Mouse (Mus musculus) embryonic facial prominence, embryonic 13.5 days (tissue): Measurements from ENCODE around the gene Mocs2. TPM values are rescaled to one million over a fixed set of nuclear protein-coding genes. Genes with fewer than 3 reads are reported as not detected.

Experiments
- ATAC-seq: fragments of 200-750 bp; cut with Nextera tagmentation; 2 replicates; pipeline ENCODE4 v1.8.0; 2017; ENCODE audit warnings: low read depth; ENCODE audit not compliant: insufficient number of reproducible peaks, insufficient read depth, low FRiP score, low TSS enrichment
- H3K27ac ChIP-seq: fragments of 300-500 bp; sonication (generic); 2 replicates; pipeline ENCODE4 v1.5.1; 2015; ENCODE audit warnings: moderate library complexity, mild to moderate bottlenecking, inconsistent platforms
- H3K27me3 ChIP-seq: fragments of 300-500 bp; sonication (generic); 2 replicates; pipeline ENCODE4 v1.6.1; 2015; ENCODE audit warnings: mild to moderate bottlenecking, inconsistent platforms
- H3K36me3 ChIP-seq: fragments of 300-500 bp; sonication (generic); 2 replicates; pipeline ENCODE4 v1.6.1; 2015; ENCODE audit warnings: mild to moderate bottlenecking, inconsistent platforms
- H3K4me1 ChIP-seq: fragments of 300-500 bp; sonication (generic); 2 replicates; pipeline ENCODE4 v1.6.1; 2015; ENCODE audit warnings: inconsistent platforms
- H3K4me2 ChIP-seq: fragments of 300-500 bp; sonication (generic); 2 replicates; pipeline ENCODE4 v1.6.1; 2015; ENCODE audit warnings: moderate library complexity, mild to moderate bottlenecking, inconsistent platforms
- H3K4me3 ChIP-seq: fragments of 300-500 bp; sonication (generic); 2 replicates; pipeline ENCODE4 v1.5.1; 2015; ENCODE audit warnings: mild to moderate bottlenecking, inconsistent platforms
- H3K9ac ChIP-seq: fragments of 300-500 bp; sonication (generic); 2 replicates; pipeline ENCODE4 v1.6.1; 2015; ENCODE audit warnings: mild to moderate bottlenecking, inconsistent platforms
- H3K9me3 ChIP-seq: fragments of 300-500 bp; sonication (generic); 2 replicates; pipeline ENCODE4 v1.6.1; 2016; ENCODE audit warnings: inconsistent platforms
- WGBS: fragments of 180-500 bp; shearing (Covaris S2); methylation state at CpG from one replicate; pipeline ENCODE4 v1.1.7; 2015; ENCODE audit warnings: mixed read lengths; 5-methylcytosine and 5-hydroxymethylcytosine counted together
- polyA plus RNA-seq: library from polyadenylated mRNA; unstranded; fragments of >200 nt; fragmentation: Nextera tagmentation; extraction: Ambion mirVana; gene quantifications from 2 replicates; pipeline ENCODE4 v1.2.1, GENCODE M21; 2015

Mocs2 gene
- polyA plus RNA-seq, result 100 TPM in 2 replicates

- peak within 1 kb of the TSS; percentile 70 for H3K4me2 ChIP-seq
- ATAC-seq, result peak; percentile 99
- peak within 1 kb of the TSS; percentile 76 for H3K4me3 ChIP-seq
- H3K27me3 ChIP-seq, result no peaks in the 10 kb centered on the region
- under 1% methylated on average over 39 of the region's 39 CpGs for WGBS
- H3K36me3 ChIP-seq, result peaks cover 18% of the 10 kb centered on the region
- H3K9me3 ChIP-seq, result no peaks in the 10 kb centered on the region
- H3K27ac ChIP-seq, result 0 out of 2 replicates have a peak within 1 kb of the TSS, but pooled peaks have one; percentile 16
- peaks cover 8% of the 10 kb centered on the region for H3K4me1 ChIP-seq
- H3K9ac ChIP-seq, result peak within 1 kb of the TSS; percentile 76
Observed at GRCm38 (mm10) chr13:114817751-114818360, at the start of gene Mocs2. Gene Mocs2, plus strand, starts transcription at chr13:114818236.

- Histone ChIP-seq H3K27ac (no peak overlapping the region), H3K4me3 (no peak overlapping the region), H3K36me3 (no peaks in the 10 kb centered on the region), H3K27me3 (peaks cover 7% of the 10 kb centered on the region; the same call in 1 of the 2 replicates), H3K9ac (no peak overlapping the region), H3K9me3 (no peaks in the 10 kb centered on the region), H3K4me2 (no peak overlapping the region), H3K4me1 (no peaks in the 10 kb centered on the region)
- WGBS, result 88% methylated on average over 1 of the region's 1 CpGs
- no peak for ATAC-seq
Observed at GRCm38 (mm10) chr13:114791511-114791910, 26.5 kb upstream of the Mocs2 start.

GRCm38 (mm10) chr13:114793250-114794030 is 24.6 kb upstream of the Mocs2 start:
- no peaks in the 10 kb centered on the region for H3K4me1 ChIP-seq

GRCm38 (mm10) chr13:114801857-114802256 is 16.2 kb upstream of the Mocs2 start:
- no peak overlapping the region for H3K27ac ChIP-seq
- H3K4me3 ChIP-seq, result no peak overlapping the region
- ATAC-seq, result no peak
- H3K4me1 ChIP-seq, result no peaks in the 10 kb centered on the region
- H3K9me3 ChIP-seq, result no peaks in the 10 kb centered on the region
- no peaks in the 10 kb centered on the region for H3K36me3 ChIP-seq
- 85% methylated on average over 3 of the region's 3 CpGs for WGBS
- H3K9ac ChIP-seq, result no peak overlapping the region
- H3K27me3 ChIP-seq, result no peaks in the 10 kb centered on the region
- no peak overlapping the region for H3K4me2 ChIP-seq

More at GRCm38 (mm10) chr13:114793250-114794030, 24.6 kb upstream of the Mocs2 start:
- ATAC-seq, result no peak
- Histone ChIP-seq H3K4me3 (no peak overlapping the region), H3K9ac (no peak overlapping the region), H3K36me3 (no peaks in the 10 kb centered on the region), H3K4me2 (no peak overlapping the region), H3K27me3 (peaks cover 7% of the 10 kb centered on the region; the same call in 1 of the 2 replicates), H3K9me3 (no peaks in the 10 kb centered on the region), H3K27ac (no peak overlapping the region)
- 44% methylated on average over 6 of the region's 6 CpGs for WGBS

- Histone ChIP-seq H3K9me3 (no peaks in the 10 kb centered on the region), H3K4me2 (no peak overlapping the region), H3K4me1 (no peaks in the 10 kb centered on the region), H3K36me3 (no peaks in the 10 kb centered on the region), H3K27me3 (no peaks in the 10 kb centered on the region), H3K27ac (no peak overlapping the region), H3K4me3 (no peak overlapping the region), H3K9ac (no peak overlapping the region)
- no peak for ATAC-seq
- 86% methylated on average over 2 of the region's 2 CpGs for WGBS
Observed at GRCm38 (mm10) chr13:114802971-114803370, 15.1 kb upstream of the Mocs2 start.

- H3K4me3 ChIP-seq, result no peak overlapping the region
- no peaks in the 10 kb centered on the region for H3K27me3 ChIP-seq
- H3K4me1 ChIP-seq, result no peaks in the 10 kb centered on the region
- no peak overlapping the region for H3K27ac ChIP-seq
- no peaks in the 10 kb centered on the region for H3K9me3 ChIP-seq
- H3K36me3 ChIP-seq, result no peaks in the 10 kb centered on the region
- ATAC-seq, result no peak
- no peak overlapping the region for H3K4me2 ChIP-seq
- 85% methylated on average over 5 of the region's 5 CpGs for WGBS
- H3K9ac ChIP-seq, result no peak overlapping the region
Observed at GRCm38 (mm10) chr13:114809624-114810210, 8.3 kb upstream of the Mocs2 start.

GRCm38 (mm10) chr13:114818513-114818912 is 477 bp downstream of the Mocs2 start:
- Histone ChIP-seq H3K4me3 (peak overlapping the region; percentile 76), H3K4me2 (peak overlapping the region; percentile 70), H3K27ac (no peak overlapping the region), H3K9me3 (no peaks in the 10 kb centered on the region), H3K27me3 (no peaks in the 10 kb centered on the region), H3K4me1 (peaks cover 8% of the 10 kb centered on the region), H3K36me3 (peaks cover 25% of the 10 kb centered on the region), H3K9ac (peak overlapping the region; percentile 76)
- ATAC-seq, result no peak
- 16% methylated on average over 9 of the region's 9 CpGs for WGBS

GRCm38 (mm10) chr13:114822871-114823270 is 4.8 kb downstream of the Mocs2 start:
- H3K9ac ChIP-seq, result no peak overlapping the region
- no peaks in the 10 kb centered on the region for H3K9me3 ChIP-seq
- H3K4me2 ChIP-seq, result no peak overlapping the region
- ATAC-seq, result no peak
- peaks cover 56% of the 10 kb centered on the region for H3K36me3 ChIP-seq
- no peak overlapping the region for H3K27ac ChIP-seq
- H3K4me3 ChIP-seq, result no peak overlapping the region
- 92% methylated on average over 2 of the region's 2 CpGs for WGBS
- H3K27me3 ChIP-seq, result no peaks in the 10 kb centered on the region
- peaks cover 8% of the 10 kb centered on the region for H3K4me1 ChIP-seq

- Histone ChIP-seq H3K9ac (no peak overlapping the region), H3K9me3 (no peaks in the 10 kb centered on the region), H3K27ac (no peak overlapping the region), H3K4me2 (no peak overlapping the region), H3K27me3 (no peaks in the 10 kb centered on the region), H3K4me1 (no peaks in the 10 kb centered on the region), H3K4me3 (no peak overlapping the region), H3K36me3 (peaks cover 71% of the 10 kb centered on the region)
- 92% methylated on average over 6 of the region's 6 CpGs for WGBS
- ATAC-seq, result no peak
Observed at GRCm38 (mm10) chr13:114825377-114825855, 7.4 kb downstream of the Mocs2 start.

GRCm38 (mm10) chr13:114831367-114831833 is 13.4 kb downstream of the Mocs2 start:
- no peak overlapping the region for H3K27ac ChIP-seq
- H3K9ac ChIP-seq, result no peak overlapping the region
- no peak overlapping the region for H3K4me3 ChIP-seq
- H3K36me3 ChIP-seq, result peaks cover 40% of the 10 kb centered on the region
- H3K4me1 ChIP-seq, result no peaks in the 10 kb centered on the region
- H3K4me2 ChIP-seq, result no peak overlapping the region
- WGBS, result 84% methylated on average over 4 of the region's 4 CpGs
- no peak for ATAC-seq
- no peaks in the 10 kb centered on the region for H3K27me3 ChIP-seq
- no peaks in the 10 kb centered on the region for H3K9me3 ChIP-seq

- H3K9ac ChIP-seq, result no peak overlapping the region
- no peaks in the 10 kb centered on the region for H3K4me1 ChIP-seq
- peaks cover 30% of the 10 kb centered on the region for H3K36me3 ChIP-seq
- no peak overlapping the region for H3K27ac ChIP-seq
- WGBS, result 67% methylated on average over 5 of the region's 5 CpGs
- no peak for ATAC-seq
- no peaks in the 10 kb centered on the region for H3K27me3 ChIP-seq
- H3K4me2 ChIP-seq, result no peak overlapping the region
- no peaks in the 10 kb centered on the region for H3K9me3 ChIP-seq
- no peak overlapping the region for H3K4me3 ChIP-seq
Observed at GRCm38 (mm10) chr13:114832761-114833160, 14.7 kb downstream of the Mocs2 start.
